Mouse (Mus musculus): ENCODE results near the gene Gpx4.
"Not testable (repeated sequence)": the region's sequence is repeated elsewhere in the genome, so short reads cannot be mapped to it uniquely, and the experiment has no call there.

Gpx4 gene

DNA sequence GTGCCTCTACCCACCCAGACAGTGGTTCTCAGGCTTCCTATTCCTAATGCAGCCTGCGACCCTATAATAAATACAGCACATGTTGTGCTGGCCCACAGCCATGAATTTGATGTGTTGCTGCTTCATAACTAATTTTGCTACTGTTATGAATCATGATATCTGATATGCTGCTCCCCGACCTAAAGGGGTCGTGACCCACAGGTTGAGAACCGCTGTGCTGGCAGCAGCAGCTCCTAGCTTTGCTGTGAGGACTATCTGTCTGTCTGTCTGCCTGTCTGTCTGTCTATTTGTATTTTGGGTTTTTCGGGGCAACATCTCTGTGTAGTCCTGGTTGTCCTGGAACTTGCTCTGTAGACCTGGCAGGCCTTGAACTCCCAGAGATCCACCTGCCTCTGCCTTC, 23.2 kb upstream of the Gpx4 start:
- no peak for DNase-seq (ENCODE audit: extremely low spot score)

DNA sequence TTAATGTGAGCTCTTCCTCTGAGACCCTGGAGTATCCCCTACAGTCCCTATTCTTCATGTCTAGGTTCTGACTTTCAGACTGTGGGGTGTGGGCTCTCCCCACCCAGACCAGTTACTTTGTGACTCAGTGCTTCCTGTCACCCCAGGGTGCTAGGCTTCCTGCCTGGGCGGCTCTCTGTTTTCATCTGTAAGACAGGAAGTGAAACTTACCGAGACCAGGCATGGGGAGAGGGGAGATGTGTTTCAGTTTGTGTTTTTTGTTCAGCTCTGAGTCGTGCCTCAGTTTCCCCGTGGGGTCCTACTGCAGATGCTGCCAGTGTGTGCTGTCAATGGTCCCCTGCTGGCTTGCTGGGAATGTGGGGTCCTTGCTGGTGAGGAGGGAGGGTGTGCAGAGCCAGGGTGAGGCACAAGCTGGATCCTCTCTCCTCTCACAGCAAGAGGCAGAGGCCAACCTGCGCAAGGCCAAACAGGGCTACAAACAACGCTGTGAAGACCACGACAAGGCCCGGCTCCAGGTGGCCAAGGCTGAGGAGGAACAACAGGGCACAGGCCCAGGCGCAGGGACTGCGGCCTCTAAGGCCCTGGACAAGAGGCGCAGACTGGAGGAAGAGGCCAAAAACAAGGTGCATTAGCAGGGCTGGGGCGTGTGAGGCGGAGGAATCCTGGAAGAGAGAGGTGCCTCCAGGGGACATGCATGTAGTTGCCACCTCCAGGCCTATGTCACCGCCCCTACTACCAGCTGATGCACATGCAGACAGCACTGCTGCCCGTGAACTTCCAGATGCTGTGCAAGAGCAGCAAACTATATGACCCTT, 22.5 kb upstream of the Gpx4 start:
- DNase-seq (ENCODE audit: extremely low spot score) = no peak

DNA sequence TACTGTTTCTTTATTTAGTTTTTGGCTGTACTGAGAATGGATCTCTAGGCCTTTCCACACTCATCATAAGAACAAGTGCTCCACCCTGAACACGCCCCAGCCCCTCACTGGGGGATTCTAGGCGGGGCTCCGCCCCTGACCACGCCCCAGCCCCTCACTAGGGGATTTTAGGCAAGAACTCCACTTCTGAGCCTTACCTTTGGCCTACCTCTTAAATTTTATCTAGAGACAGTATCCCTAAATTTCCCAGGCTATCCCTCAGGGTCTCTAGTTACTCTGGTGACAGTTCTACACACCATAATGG, 22.0 kb upstream of the Gpx4 start:
- DNase-seq (ENCODE audit: extremely low spot score) = no peak

DNA sequence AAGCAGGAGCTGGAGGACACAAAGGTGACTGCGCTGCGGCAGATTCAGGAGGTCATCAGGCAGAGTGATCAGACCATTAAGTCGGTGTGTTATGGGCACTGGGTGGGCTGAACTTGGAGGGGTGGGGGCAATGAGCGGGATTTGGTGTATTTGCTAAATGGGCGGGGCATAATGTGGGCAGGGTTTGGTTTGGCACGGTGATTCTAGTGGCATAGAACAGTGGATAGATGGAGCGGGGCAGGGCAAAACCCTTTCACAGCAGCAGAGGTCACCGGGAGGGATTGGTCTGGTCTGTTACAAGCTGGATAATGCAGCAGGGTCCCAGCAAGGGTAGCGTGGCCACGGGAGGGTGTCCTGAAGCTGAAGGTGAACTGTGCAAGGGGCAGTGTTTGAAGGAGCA, 21.5 kb upstream of the Gpx4 start:
- no peak for DNase-seq (ENCODE audit: extremely low spot score)

DNA sequence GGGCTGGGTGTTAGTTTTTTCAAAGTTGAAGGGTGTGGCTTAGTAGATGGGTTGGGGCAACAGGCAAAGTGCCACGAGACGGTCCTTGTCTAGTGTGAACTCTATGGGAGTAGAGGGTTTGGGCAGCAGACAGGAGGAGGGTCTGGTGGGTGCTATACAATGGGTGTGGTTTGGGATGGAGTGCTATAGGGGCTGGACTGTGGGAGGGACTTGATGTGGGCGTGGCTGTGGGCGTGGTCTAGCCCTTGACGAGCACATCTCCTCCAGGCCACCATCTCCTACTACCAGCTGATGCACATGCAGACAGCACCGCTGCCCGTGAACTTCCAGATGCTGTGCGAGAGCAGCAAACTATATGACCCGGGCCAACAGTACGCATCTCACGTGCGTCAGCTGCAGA, 21.1 kb upstream of the Gpx4 start:
- no peak for DNase-seq (ENCODE audit: extremely low spot score)

DNA sequence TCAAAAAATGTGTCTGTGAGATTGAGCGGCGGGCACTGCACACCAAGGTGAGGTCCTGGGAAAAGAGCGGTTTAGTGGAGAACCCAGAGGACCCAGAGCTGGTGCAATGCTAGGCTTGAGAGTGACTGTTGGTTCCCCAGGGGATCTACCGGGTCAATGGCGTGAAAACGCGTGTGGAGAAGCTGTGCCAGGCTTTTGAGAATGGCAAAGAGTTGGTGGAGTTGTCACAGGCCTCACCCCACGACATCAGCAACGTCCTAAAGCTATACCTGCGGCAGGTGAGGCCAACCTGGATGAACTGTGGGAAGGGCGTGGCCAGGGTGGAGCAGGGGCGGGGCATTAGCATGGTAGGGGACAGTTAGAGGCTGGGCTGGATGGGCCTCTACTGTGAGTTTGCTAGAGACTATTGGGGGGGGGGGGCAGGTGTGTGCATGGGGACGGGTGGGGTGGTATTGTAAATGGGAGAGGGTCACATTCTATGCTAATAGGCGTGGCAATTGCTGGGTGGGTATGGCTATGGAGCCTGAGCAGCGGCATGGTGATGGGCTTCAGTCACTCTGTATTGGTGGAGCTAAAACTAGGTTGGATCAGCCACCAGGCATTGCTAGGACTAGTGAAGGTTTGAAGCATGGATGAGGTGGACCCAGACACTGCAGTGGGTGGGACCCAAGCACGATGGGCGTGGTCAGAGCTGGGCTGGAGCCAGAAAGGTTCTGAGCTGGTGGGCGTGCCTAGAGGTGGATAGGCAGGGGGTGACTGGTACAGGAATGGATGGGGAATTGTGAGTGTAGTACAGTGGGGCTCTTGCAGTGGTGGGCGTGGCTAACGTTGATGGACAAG, 19.1 kb upstream of the Gpx4 start:
- DNase-seq (ENCODE audit: extremely low spot score) = no peak

DNA sequence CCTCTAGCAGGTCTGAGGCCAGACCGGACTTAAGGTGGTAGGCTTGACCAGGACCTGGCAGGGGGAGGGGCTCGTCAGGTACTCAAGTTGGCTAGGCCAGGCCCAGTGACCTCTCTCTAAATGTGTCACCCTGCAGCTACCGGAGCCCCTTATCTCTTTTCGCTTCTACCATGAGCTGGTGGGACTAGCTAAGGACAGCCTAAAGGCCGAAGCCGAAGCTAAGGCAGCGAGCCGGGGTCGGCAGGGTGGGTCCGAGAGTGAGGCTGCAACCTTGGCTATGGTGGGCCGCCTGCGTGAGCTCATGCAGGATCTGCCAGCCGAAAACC, 18.5 kb upstream of the Gpx4 start:
- DNase-seq (ENCODE audit: extremely low spot score) = no peak

DNA sequence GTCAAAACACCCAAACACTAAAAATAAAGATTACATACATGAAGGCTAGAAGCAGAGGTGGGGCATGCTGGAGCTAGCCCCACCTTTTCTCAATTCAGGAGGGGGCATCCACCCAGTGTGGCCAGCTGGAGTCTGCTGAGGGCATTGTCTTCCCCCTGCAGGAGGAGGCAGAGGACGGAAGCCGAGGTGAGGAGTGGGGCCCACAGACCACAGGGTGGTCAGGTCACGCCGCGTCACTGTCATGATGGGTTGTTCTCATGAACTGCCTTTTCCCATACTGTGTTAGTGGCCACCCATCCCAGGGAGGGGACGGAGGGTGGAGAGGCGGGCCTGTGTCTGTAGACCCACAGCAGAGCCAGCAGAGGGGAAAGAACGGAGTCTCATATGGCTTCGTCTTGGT, 16.8 kb upstream of the Gpx4 start:
- DNase-seq (ENCODE audit: extremely low spot score) = no peak

DNA sequence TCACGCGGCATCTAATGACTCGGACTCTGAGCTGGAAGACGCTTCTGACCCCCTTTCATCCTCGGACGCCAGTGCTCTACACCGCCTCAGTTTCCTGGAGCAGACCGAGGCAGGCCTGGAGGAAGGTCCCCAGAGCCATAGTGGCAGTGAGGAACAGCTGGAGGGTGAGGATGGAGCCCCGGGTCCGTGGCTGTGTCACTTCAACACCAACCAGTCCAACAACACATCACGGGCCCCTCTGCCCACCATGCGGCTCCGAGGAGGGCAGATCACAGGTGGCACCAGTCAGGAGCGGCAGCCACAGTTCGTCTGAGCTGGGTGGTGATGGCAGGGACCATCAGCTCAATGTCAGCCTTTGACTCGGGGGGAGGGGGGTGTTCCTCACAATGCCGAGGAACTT, 16.2 kb upstream of the Gpx4 start:
- DNase-seq (ENCODE audit: extremely low spot score) = no peak

DNA sequence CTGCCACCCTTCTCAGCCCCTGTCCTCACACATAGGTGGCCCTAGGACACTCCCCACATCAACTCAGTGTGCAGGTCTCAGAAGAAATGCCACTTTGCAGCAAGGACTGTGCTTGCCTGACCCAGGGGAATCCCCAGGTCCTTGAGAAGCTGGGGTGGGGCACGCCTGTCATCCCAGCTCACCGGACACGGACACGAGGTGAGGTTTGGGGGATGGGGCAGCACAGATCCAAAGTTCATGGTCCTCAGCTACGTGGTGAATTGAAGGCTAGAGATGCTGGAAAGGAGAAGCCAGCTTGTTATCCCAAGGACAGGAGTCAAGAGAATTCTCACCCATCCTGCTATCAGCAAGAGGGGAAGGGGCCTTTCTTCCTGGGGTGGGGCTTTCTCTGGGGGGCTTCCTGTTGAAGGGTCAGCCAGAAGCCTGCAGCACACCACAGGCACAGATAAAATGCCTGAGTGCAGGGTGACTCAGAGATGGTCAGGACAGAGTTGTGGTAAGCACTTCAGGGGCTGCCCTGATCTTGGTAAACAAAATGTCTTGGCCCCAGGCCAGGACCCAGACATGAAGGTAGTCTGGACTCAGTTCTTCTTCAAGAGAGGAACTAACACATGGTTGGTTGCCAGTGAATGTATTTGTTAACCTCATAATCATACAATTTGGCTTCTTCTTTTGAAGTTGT, 14.0 kb upstream of the Gpx4 start:
- DNase-seq (ENCODE audit: extremely low spot score) = no peak

DNA sequence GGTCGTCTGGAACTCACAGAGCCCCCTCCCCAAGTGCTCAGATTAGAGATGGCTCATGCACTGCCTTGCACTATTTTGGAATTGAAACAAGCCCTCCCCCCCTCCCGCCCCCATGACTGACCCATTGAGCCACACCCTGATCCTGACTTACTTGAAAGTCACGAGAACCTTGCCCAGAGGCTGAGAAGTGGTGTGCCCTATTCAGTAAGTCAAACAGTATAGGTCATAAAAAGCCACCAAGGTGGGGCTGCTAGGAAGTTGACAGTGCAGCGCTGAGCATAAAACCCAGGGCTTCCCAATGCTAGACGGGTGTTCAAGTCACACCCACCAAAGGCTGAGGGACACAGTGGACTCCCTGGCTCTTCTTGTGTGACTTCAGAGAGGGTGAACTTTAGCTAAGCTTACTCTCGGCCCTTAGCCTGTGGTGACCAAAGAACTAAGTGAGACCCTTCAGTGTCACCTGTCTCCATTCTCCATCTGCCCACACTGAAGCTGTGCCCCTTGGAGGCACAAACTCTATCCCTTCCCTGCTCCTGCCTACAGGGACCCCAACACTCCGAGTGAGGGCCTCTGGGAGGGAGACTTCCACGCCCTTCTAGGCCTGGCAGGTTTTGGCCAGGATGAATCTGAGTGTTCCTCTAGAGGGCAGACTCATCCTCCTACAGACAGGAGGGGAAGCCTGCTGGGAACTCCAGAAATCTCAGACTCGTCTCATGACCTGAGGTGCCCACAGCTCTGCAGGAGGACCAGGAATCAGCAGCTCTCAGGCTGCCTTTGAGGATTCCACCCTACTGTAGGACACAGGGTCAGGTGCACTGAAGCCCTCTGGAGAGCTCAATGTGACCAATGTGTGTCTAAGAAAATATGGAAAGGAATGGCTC, 13.2 kb upstream of the Gpx4 start:
- DNase-seq (ENCODE audit: extremely low spot score) = no peak

DNA sequence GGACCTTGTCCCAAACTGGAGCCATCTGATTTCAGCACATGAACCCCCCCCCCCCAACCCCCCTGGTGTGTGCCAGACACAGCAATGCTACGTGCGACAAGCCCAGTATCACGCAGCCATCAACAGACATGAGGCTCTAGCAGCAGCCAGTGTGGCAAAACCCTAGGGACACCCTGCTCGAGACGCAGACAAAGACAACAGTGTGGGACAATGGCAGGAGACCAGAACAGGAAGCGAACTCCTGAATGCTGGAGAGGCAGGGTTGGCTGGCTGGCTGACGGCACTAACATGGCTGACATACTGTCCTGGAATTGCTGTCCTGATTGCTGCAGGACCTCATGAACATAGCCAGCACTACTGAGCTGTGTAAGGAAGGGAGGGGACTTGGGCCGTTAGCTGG, 11.8 kb upstream of the Gpx4 start:
- no peak for DNase-seq (ENCODE audit: extremely low spot score)

DNA sequence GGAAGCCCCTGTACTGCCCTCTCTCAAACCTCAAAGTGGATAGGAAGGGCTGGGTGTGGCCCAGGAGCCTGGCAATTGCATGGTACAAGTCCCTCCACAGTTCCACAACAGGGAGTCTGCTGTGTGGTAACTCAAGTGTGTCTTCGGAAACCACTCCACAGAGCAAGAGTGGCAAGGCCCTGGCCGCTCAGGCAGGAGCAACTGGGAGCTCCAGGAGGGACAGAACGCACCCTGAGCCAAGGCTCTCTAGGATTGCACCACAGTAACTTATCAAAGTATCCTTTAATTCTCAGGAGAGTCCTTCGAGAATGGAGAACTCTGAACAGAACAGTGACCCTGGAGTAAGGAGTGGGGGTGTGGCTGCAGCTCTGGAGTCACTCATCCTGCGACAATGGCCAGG, 11.3 kb upstream of the Gpx4 start:
- no peak for DNase-seq (ENCODE audit: extremely low spot score)

DNA sequence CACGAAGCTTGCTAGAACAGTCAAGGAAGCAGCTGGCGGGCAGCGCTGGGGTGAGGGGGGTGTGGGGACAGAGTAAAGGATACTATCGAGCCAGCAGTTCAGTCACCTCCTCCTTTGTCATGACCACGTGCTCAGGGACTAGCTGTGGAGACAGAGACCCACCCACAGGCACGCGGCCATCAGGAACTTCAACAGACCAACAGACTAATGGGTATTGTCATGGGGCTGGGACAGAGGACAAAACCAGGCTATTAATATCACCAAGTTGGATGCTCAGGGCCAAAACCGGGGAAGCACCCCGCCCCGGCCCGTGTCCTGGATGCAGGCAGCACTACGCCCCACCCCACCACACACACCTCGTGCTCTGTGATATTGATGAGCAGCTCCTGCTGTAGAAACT, 10.1 kb upstream of the Gpx4 start:
- DNase-seq (ENCODE audit: extremely low spot score) = no peak

DNA sequence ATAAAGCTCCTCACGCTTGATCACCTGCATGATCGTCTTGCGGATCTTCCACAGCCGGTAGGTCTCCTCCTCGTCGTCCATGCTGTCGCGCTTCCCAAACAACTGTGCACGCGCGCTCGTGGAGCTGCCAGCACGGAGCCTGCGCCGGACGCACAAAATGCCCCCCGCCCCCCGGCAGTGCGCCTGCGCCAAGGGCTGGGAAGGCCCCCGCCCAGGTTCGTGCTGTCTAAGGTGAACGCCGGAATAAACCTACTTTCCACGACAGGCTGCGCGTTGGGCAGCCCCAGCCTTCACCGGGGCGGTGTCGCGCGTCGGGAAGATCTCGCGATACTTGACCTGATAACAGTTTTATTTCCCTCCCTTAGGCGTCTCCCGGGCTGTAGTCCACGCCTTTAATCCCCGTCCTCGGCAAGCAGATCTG, 7.4 kb upstream of the Gpx4 start, which contains the start of gene Polr2e:
TSS of gene Polr2e (minus strand) at position 237 of the 421 bp plus-strand sequence.
- DNase-seq (ENCODE audit: extremely low spot score) = peak; percentile 99

DNA sequence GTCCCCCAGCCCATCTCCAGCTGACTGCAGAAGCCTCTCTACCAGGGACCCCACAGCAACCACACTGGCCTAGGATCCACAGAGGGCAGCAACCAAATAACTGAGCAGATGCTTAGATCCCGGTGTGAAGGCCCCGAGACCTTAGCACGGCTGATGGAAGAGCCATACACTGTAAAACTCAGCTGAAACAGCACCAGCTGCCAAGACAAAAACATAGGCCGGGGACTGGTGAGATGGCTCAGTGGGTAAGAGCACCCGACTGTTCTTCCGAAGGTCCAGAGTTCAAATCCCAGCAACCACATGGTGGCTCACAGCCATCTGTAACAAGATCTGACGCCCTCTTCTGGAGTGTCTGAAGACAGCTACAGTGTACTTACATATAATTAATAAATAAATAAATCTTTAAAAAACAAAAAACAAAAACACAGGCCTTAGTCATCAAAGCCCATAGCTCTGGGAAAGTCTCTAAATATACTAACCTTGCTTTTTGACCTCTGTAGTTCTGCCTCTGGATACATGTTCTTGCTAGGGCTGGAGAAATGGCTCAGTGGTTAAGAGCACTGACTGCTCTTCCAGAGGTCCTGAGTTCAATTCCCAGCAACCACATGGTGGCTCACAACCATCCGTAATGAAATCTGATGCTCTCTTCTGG, 5.4 kb upstream of the Gpx4 start:
- DNase-seq (ENCODE audit: extremely low spot score) = not testable (repeated sequence)

DNA sequence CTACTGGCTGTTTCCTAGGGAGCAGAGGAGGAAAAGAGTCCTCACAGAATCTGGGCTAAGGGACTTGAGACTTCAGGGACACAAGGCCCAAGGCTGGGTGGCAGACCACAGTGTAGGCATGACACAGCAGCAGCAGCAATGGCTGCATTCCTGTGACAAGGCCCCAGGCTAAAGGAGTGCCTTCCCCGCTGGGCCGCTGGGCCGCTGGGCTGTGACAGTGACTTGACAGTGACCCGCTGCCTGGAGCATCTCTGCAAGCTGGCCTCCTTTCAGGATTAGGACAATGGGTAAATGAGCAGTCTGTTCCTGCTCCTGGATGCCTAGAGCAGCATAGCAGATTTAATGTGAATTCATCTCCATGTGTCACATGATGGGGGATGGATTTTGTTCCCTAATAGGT, 2.9 kb upstream of the Gpx4 start:
- no peak for DNase-seq (ENCODE audit: extremely low spot score)

DNA sequence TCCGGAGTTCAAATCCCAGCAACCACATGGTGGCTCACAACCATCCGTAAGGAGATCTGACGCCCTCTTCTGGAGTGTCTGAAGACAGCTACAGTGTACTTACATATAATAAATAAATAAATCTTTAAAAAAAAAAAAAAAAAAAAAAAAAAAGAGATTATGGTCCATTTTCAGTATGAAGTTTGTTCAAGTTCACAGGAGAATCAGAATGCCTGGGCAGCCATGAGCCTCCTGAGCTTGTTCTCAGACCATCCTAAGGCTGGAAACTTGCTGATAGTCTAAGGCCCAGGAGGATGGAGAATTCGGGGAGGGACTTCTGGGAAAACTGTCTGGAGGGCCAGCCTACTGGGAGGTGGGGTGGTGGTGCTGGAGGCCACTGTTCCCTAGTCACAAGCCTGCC, 1.6 kb upstream of the Gpx4 start:
- DNase-seq (ENCODE audit: extremely low spot score) = not testable (repeated sequence)

DNA sequence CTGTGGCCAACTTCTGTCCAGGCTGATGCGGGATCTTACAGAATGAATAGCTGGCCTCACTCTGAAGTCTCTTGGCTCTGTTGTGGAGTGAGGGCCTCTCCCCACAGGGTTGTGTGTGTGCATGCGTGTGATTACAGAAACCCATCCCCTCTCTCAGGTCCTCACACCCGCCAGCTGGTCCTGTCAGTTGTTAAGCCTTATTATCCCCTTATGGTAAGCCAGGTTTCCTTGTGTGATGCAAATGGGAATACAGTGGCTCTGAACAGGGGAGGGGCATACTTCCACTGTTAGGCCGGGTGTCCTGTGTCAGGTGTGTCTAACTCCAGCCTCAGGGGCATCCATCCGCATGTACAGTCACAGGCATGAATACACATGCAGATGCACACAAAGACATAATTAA, 1.2 kb upstream of the Gpx4 start:
- DNase-seq (ENCODE audit: extremely low spot score) = no peak

DNA sequence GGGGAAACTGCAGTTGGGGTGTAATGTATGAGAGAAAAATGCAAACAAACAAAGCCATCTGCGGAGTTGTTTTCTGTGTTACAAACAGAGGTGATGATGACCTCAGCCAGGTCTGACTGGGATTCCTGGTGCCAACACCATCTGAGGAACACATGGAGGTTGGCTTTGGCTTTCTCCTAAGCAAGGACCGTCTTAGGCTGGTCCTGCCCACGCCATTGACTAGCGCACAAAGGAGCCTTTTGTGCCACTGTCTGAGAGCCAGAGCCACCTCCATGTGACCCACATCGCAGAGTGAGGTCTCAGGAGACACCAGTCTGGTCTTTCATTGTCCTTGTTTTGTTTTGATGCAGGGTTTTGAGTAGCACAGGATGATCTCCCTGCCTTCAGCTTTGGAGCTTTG, 1.4 kb downstream of the Gpx4 start:
- DNase-seq (ENCODE audit: extremely low spot score) = peak; percentile 51

DNA sequence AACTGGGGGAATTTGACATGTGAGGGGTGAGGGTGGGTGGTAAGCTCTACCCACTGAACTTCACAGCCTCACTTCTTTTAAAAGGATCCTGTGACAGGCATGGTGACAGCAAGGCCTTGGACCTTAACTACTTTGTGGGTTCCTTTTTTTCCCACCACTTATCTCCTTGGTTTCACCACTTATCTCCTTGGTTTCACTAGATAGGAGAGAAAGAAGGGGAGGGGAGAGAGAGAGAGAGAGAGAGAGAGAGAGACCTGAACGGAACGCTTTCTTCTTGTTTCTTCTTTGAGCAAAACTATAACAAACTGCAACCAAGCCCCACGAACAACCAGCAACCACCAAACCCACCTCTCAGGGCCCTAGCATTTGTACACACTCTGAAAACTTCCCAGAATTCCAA, 1.9 kb downstream of the Gpx4 start:
- no peak for DNase-seq (ENCODE audit: extremely low spot score)

Measured in embryo, embryonic 9.5 days (tissue).